Mouse (Mus musculus) lung, embryonic 14.5 days (tissue): ENCODE data around the gene Sox5. TPM values are rescaled to one million over a fixed set of nuclear protein-coding genes. Genes with fewer than 3 reads are reported as not detected.

Source experiments
- ATAC-seq: fragments of 200-750 bp; cut with Nextera tagmentation; 2 replicates; pipeline ENCODE4 v1.8.0; 2017; ENCODE audit warnings: mild to moderate bottlenecking, moderate TSS enrichment, moderate library complexity; ENCODE audit not compliant: insufficient read depth
- DNase-seq: peaks from one replicate; pipeline ENCODE4 v3.0.0-alpha.2; 2015
- H3K27ac ChIP-seq: fragments of 300-500 bp; sonication (generic); 2 replicates; pipeline ENCODE4 v1.5.1; 2014; ENCODE audit warnings: low read depth, mild to moderate bottlenecking, moderate library complexity
- H3K27me3 ChIP-seq: fragments of 300-500 bp; sonication (generic); 2 replicates; pipeline ENCODE4 v1.6.1; 2014; ENCODE audit warnings: low read length, control low read depth; ENCODE audit not compliant: insufficient read depth
- H3K36me3 ChIP-seq: fragments of 300-500 bp; sonication (generic); 2 replicates; pipeline ENCODE4 v1.6.1; 2014; ENCODE audit warnings: control low read depth; ENCODE audit not compliant: insufficient read depth
- H3K4me1 ChIP-seq: fragments of 300-500 bp; sonication (generic); 2 replicates; pipeline ENCODE4 v1.6.1; 2014; ENCODE audit warnings: antibody characterized with exemption, control low read depth; ENCODE audit not compliant: insufficient read depth
- H3K4me2 ChIP-seq: fragments of 300-500 bp; sonication (generic); 2 replicates; pipeline ENCODE4 v1.6.1; 2014; ENCODE audit warnings: mild to moderate bottlenecking
- H3K4me3 ChIP-seq: fragments of 300-500 bp; sonication (generic); 2 replicates; pipeline ENCODE4 v1.5.1; 2014; ENCODE audit warnings: low read depth, low read length
- H3K9ac ChIP-seq: fragments of 300-500 bp; sonication (generic); 2 replicates; pipeline ENCODE4 v1.6.1; 2014
- H3K9me3 ChIP-seq: fragments of 300-500 bp; sonication (generic); 2 replicates; pipeline ENCODE4 v1.6.1; 2016; ENCODE audit warnings: low read depth, low read length, control low read depth
- CTCF ChIP-seq: IDR thresholded peaks from 2 replicates; pipeline ENCODE4 v1.5.1; 2016; ENCODE audit warnings: antibody characterized with exemption, low read depth
- WGBS: fragments of 180-500 bp; shearing (Covaris S2); extraction: QIAGEN DNeasy Blood & Tissue Kit; methylation state at CpG from one replicate; pipeline ENCODE4 v1.1.7; 2014; 5-methylcytosine and 5-hydroxymethylcytosine counted together
- polyA plus RNA-seq: library from polyadenylated mRNA; unstranded; fragments of >200 nt; fragmentation: Nextera tagmentation; extraction: Ambion mirVana; gene quantifications from 2 replicates; pipeline ENCODE4 v1.2.1, GENCODE M21; 2014

Gene Sox5
- polyA plus RNA-seq, 1 experiment from 2014 or later = 21.3 TPM

DNA sequence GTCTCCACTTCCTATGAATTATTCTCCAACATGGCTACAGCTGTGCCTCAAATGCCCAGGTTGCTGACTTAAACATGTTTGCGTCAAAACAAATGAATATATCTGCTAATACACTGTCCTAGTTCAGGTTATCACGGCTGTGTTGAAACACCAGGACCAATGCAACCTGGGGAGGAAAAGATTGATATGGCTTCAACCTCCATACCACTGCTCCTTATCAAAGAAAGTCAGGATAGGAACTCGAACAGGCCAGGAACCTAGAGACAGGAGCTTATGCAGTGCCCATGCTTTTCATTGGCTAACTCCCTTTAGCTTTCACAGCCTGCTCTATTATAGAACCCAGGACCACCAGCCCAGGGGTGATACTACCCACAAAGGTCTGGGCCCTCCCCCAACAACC, 606.2 kb downstream of the Sox5 start:
- Histone ChIP-seq H3K4me2 (no peak overlapping the region), H3K27ac (no peak overlapping the region), H3K9ac (no peak overlapping the region), H3K36me3 (no peaks in the 10 kb centered on the region), H3K9me3 (no peaks in the 10 kb centered on the region), H3K4me3 (no peak overlapping the region), H3K4me1 (no peaks in the 10 kb centered on the region), H3K27me3 (no peaks in the 10 kb centered on the region)
- ATAC-seq (no peak), DNase-seq (no peak)
- TF ChIP-seq CTCF = no peak
- WGBS = 85% methylated on average over 3 of the region's 3 CpGs

DNA sequence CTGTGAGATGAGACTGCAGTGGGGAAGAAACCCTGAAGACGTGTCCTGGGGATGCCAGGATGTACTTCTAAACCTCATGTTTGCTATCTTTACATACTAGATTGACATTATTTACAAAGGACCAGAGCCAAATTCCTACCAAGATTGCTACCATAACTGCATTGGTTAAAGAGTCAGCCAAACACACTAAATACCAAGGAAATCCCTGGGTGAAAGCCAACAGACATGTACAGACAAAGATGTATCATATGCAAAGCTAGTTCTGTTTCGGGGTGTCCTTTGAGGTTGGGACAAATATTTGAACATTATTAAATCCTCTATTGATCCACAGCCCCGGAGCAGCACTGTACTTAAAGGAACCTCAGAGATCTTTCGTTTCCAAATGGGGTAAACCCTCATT, 611.2 kb downstream of the Sox5 start:
- DNase-seq = peak; percentile 31
- no peak overlapping the region for H3K27ac ChIP-seq
- no peaks in the 10 kb centered on the region for H3K9me3 ChIP-seq
- no peaks in the 10 kb centered on the region for H3K36me3 ChIP-seq
- no peak for ATAC-seq
- no peak overlapping the region for H3K4me2 ChIP-seq
- no peaks in the 10 kb centered on the region for H3K27me3 ChIP-seq
- H3K4me1 ChIP-seq = peaks cover 6% of the 10 kb centered on the region; the same call in 1 of the 2 replicates
- no peak for TF ChIP-seq CTCF
- no peak overlapping the region for H3K4me3 ChIP-seq
- H3K9ac ChIP-seq = no peak overlapping the region
- 62% methylated on average over 4 of the region's 4 CpGs for WGBS

DNA sequence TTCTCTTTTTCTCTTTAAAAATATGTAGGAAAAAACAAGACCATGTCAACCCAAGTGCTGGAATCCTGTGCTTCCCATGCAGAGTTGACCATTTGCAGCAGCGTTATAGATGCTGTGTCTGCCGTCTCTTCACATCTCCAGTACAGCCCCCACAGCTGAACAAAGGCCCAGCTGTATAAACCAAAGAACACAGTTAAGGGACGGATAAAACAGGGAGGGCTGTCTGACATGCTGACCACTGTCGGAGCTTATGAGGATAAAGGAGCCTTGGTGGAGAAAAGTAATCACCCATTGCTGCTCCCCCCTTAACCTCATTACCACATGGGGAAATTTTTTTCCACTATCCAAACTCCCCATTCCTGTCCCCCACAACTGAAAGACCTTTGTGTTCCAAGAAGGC, 612.0 kb downstream of the Sox5 start:
- ATAC-seq (no peak), DNase-seq (no peak)
- H3K4me2 ChIP-seq = no peak overlapping the region
- no peaks in the 10 kb centered on the region for H3K9me3 ChIP-seq
- TF ChIP-seq CTCF = no peak
- H3K4me3 ChIP-seq = no peak overlapping the region
- 19% methylated on average over 4 of the region's 4 CpGs for WGBS
- H3K27ac ChIP-seq = no peak overlapping the region
- peaks cover 6% of the 10 kb centered on the region; the same call in 1 of the 2 replicates for H3K4me1 ChIP-seq
- no peaks in the 10 kb centered on the region for H3K36me3 ChIP-seq
- no peak overlapping the region for H3K9ac ChIP-seq
- H3K27me3 ChIP-seq = no peaks in the 10 kb centered on the region

DNA sequence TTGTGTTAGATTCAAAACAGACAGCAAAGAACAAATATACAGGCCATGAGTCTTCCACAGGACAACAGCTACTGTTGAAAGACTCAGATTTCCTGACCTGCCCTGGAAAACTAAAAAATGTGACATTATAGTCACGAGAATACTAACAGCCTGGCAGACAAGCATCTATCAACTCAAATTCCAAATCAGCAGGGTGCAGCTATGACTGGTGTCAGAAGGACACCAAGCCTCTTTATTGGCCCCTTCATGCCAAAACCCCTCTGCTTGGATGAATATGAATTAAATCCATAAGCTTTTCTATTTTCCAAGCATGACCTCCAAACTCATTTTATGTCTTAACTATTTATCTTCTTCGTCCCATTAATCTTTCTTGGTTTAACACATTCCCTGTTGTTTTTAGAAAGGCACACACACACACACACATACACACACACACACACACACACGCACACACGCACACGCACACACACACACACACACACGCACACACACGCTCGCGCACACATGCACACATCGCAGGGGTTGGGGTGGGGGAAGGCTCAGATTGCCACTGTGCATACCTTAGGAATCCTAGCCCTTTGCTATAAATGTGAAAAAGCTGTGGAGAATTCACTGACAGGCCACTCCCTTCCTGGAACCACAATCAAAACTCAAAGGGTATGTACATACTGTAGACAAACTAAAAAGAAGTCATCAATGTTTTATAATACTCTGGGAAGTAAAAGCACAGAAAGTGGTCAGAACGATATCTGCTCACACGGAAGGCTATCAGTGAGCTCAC, 612.9 kb downstream of the Sox5 start:
- no peak for DNase-seq
- Histone ChIP-seq H3K27me3 (no peaks in the 10 kb centered on the region), H3K36me3 (no peaks in the 10 kb centered on the region), H3K9ac (no peak overlapping the region), H3K4me3 (no peak overlapping the region), H3K4me1 (peaks cover 6% of the 10 kb centered on the region; the same call in 1 of the 2 replicates), H3K9me3 (no peaks in the 10 kb centered on the region), H3K27ac (no peak overlapping the region), H3K4me2 (no peak overlapping the region)
- no peak for ATAC-seq
- WGBS = 72% methylated on average over 12 of the region's 12 CpGs
- TF ChIP-seq CTCF = no peak

DNA sequence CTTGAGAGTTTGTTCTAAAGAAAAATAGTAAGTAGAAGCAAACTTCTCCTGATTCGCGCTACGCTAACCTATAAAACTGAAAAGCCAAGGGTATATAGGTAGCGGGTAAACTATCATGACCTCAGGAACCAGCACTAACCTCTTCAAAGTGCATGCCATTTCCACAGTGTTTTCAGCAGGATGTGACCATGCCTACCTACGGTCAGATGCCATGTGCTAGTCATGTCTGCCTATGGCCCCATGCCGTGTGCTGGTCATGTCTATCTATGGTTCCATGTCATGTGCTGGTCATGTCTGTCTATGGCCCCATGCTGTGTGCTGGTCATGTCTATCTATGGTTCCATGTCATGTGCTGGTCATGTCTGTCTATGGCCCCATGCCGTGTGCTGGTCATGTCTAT, 614.7 kb downstream of the Sox5 start:
- Histone ChIP-seq H3K4me2 (no peak overlapping the region), H3K27ac (no peak overlapping the region), H3K27me3 (no peaks in the 10 kb centered on the region), H3K9ac (no peak overlapping the region), H3K4me3 (no peak overlapping the region), H3K4me1 (peaks cover 6% of the 10 kb centered on the region; the same call in 1 of the 2 replicates), H3K36me3 (no peaks in the 10 kb centered on the region), H3K9me3 (no peaks in the 10 kb centered on the region)
- ATAC-seq (no peak), DNase-seq (no peak)
- 95% methylated on average over 7 of the region's 7 CpGs for WGBS
- TF ChIP-seq CTCF = no peak

DNA sequence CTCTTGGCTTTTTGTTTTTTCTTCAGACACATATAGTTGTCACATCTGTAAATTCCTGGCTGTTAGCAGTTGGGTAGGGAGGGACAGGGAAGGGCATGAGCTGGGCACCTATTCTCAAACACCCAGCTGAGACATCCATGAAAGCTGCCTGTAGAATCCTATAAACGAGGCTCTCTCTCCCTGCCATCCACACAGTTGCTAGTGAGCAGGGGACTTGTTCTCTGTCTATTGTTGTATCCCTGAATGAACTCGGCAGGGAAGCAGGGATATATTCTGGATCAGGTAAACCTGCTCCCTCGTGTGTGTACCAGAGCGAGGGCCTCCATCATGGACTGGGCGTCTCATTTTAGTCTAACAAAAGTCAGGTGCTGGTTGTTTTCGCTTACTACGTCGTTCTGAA, 615.1 kb downstream of the Sox5 start:
- DNase-seq = no peak
- H3K9ac ChIP-seq = no peak overlapping the region
- H3K4me1 ChIP-seq = peaks cover 6% of the 10 kb centered on the region; the same call in 1 of the 2 replicates
- no peak for ATAC-seq
- WGBS = 80% methylated on average over 8 of the region's 8 CpGs
- H3K36me3 ChIP-seq = no peaks in the 10 kb centered on the region
- no peaks in the 10 kb centered on the region for H3K9me3 ChIP-seq
- H3K4me2 ChIP-seq = no peak overlapping the region
- TF ChIP-seq CTCF = no peak
- H3K4me3 ChIP-seq = no peak overlapping the region
- no peaks in the 10 kb centered on the region for H3K27me3 ChIP-seq
- no peak overlapping the region; the same call in 1 of the 2 replicates for H3K27ac ChIP-seq

DNA sequence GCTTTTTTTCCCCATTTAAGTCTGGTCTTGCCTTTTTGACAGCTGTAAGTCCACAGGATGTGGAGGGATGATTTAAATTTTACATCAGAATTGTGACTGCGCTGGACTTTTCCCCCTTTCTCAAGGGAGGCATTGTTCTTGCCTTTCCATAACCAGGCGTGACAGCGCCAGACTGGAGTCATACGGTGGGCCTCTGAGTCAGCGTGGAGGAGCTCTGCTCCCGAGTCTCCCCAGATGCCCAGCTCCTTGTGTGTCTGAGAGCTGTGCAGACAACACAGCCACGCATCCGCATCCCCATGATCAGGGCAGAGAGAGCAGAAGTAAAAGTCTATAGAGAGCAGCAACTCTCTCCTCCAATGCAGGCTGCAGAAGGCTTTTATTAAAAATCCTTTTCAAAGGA, 615.7 kb downstream of the Sox5 start:
- H3K27me3 ChIP-seq = no peaks in the 10 kb centered on the region
- no peak overlapping the region for H3K4me2 ChIP-seq
- H3K36me3 ChIP-seq = no peaks in the 10 kb centered on the region
- H3K9me3 ChIP-seq = no peaks in the 10 kb centered on the region
- TF ChIP-seq CTCF = no peak
- no peak overlapping the region for H3K9ac ChIP-seq
- peak overlapping the region; percentile 52; the same call in 1 of the 2 replicates for H3K27ac ChIP-seq
- 23% methylated on average over 8 of the region's 8 CpGs for WGBS
- no peak overlapping the region for H3K4me3 ChIP-seq
- DNase-seq (peak; percentile 60), ATAC-seq (0 out of 2 replicates have a peak, but pooled peaks have one; percentile 44)
- H3K4me1 ChIP-seq = peaks cover 6% of the 10 kb centered on the region; the same call in 1 of the 2 replicates
